Mouse (Mus musculus) gastrocnemius, adult 18-20 months (tissue): ENCODE results near the gene Dtx2. TPM values are rescaled to one million over a fixed set of nuclear protein-coding genes. Genes with fewer than 3 reads are reported as not detected.

Experiments
- DNase-seq: peaks from one replicate; pipeline ENCODE4 v3.0.0; 2021; ENCODE audit warnings: low spot score
- total RNA-seq, 2 experiments: library from RNA; stranded (reverse); gene quantifications; 2 replicates each; pipeline ENCODE4 v1.2.3; 2021

The Dtx2 gene
- total RNA-seq, 2 experiments from 2014 or later = 7.4 to 7.6 TPM

GRCm38 (mm10) chr5:135974365-135974764 is 20.2 kb upstream of the Dtx2 start, which contains the start of gene Ssc4d:
Gene Ssc4d (minus strand): TSS chr5:135974531.
- no peak for DNase-seq

- no peak for DNase-seq
These were observed 18.5 kb upstream of the Dtx2 start for GRCm38 (mm10) chr5:135975893-135976668.

GRCm38 (mm10) chr5:135979381-135979780 is 15.2 kb upstream of the Dtx2 start:
- no peak for DNase-seq

- no peak for DNase-seq
These were observed 14.7 kb upstream of the Dtx2 start, which contains the start of gene Zp3 for GRCm38 (mm10) chr5:135979904-135980303. Gene Zp3 (plus strand): TSS chr5:135980099.

GRCm38 (mm10) chr5:135982398-135982797 is 12.2 kb upstream of the Dtx2 start:
- DNase-seq = peak; percentile 78

GRCm38 (mm10) chr5:135984546-135985044 is 10.0 kb upstream of the Dtx2 start:
- DNase-seq = no peak

GRCm38 (mm10) chr5:135987248-135987647 is 7.4 kb upstream of the Dtx2 start:
- no peak for DNase-seq

GRCm38 (mm10) chr5:135990601-135991000 is 4.0 kb upstream of the Dtx2 start:
- no peak for DNase-seq

- DNase-seq = no peak
These were observed 1.1 kb upstream of the Dtx2 start for GRCm38 (mm10) chr5:135993381-135993965.

- DNase-seq = no peak
These were observed 270 bp upstream of the Dtx2 start for GRCm38 (mm10) chr5:135994335-135994724.

- no peak for DNase-seq
These were observed 1.6 kb downstream of the Dtx2 start for GRCm38 (mm10) chr5:135996162-135996561.

GRCm38 (mm10) chr5:136001222-136001621 is 6.6 kb downstream of the Dtx2 start:
- no peak for DNase-seq

GRCm38 (mm10) chr5:136002325-136002724 is 7.7 kb downstream of the Dtx2 start:
- DNase-seq = no peak

GRCm38 (mm10) chr5:136002751-136003151 is 8.2 kb downstream of the Dtx2 start:
- DNase-seq = no peak

- no peak for DNase-seq
These were observed 9.9 kb downstream of the Dtx2 start for GRCm38 (mm10) chr5:136004537-136004936.

- DNase-seq = no peak
These were observed 13.1 kb downstream of the Dtx2 start for GRCm38 (mm10) chr5:136007745-136008144.

- DNase-seq = no peak
These were observed 20.3 kb downstream of the Dtx2 start for GRCm38 (mm10) chr5:136014877-136015276.

GRCm38 (mm10) chr5:136015586-136015985 is 21.0 kb downstream of the Dtx2 start:
- no peak for DNase-seq

GRCm38 (mm10) chr5:136016014-136016876 is 21.6 kb downstream of the Dtx2 start:
- no peak for DNase-seq

GRCm38 (mm10) chr5:136017262-136017661 is 22.7 kb downstream of the Dtx2 start:
- peak; percentile 48 for DNase-seq

GRCm38 (mm10) chr5:136018726-136019125 is 24.1 kb downstream of the Dtx2 start:
- DNase-seq = no peak

GRCm38 (mm10) chr5:136019907-136020306 is 25.3 kb downstream of the Dtx2 start:
- peak; percentile 37 for DNase-seq
